Mouse (Mus musculus): Measurements from ENCODE around the gene Cyp1a1.

Gene Cyp1a1
- long read RNA-seq, experiment 1, result 0 reads
- long read RNA-seq, experiment 2, result 0 reads

DNA sequence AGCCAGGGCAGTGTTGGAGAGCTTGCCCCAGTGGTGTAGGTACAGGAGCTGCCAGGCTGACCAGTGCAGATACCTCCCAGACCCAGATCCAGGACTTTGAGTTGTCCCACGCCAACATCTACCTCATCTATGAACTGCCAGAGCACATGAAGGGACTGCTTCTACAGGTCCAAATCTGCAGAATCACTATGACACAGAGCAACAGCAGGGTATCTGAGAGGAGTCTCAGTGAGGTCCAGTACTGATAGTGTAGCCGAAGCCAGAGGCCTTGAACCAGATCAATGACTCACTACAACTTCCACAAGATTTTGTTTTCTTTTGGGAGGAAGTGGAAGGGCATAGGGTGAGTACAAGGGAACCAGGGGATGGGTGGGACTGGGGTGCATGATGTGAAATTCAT is at the start of gene Cyp1a1:
Gene Cyp1a1 (plus strand): TSS at position 178 of the 400 bp plus-strand sequence.
- intact Hi-C loops (cut with DNase I), result no loop called here

DNA sequence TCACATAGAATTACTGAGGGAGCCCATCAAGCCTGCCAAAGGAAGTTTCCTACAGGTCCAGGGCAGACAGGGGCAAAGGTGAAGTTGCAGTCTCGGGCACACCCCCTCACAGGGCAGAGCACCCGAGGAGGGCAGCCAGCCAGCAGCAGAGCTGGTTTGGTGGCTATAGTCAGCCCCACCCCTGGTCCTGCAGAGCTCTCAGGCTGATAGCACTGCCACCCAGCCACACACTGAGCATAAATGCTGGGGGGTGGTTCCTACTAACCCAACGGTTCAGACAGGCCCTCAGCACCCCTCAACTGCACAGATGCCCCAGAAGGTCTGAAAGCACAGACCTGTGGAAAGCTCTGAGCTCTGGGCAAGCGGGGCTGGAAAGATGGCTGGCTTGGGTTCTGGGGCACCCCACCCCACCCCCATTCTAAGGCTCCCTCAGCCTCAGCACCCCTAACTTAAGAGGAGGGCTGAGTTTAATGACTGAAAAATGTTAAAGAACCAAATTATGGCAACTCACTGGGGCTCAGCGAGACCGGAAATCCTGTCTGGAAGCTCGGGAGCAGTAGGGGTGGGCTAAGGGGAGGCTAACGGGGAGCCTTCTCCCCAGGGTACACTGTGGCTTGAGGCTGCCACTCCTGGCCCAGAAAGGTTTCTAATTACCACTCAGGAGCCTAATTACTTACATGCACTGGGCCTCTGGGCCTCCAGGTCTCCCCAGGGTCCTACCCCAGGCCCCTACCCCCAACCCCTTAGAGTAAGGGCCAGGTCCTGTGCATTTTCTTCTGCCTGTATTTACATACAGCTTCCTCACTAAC is 48.9 kb upstream of the Cyp1a1 start:
- intact Hi-C loops (cut with DNase I), result no loop called here

DNA sequence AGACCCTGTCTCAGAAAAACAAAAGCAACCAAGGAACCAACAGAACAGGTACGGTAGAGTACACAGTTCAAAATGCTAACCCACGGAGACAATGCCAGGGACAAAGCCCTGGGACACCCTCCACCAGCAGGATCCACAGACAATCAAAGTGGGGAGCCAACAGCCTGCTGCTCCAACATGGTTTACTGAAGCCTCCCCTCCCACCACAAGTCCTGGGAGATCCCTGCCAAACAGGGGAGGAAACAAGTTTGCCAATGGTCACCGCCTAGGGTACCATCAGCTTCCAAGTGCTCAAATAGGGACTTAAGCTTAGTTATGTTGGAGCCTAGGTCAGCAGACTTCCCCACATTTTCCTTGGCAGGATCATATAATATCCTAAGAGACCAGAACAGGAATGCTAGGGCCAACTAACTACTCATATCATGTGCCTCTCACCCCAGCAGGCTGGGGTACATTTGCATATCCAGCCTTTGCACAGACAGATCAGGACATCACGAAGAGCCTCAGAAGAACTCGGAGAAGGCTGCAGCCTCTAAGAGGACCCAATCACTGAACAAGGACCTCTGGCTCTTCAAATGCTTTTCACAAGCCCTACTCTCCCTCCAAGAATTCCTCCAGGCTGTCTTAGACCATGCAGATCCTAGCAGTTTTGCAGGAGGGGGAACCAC is 47.9 kb upstream of the Cyp1a1 start:
- intact Hi-C loops (cut with DNase I), result no loop called here

DNA sequence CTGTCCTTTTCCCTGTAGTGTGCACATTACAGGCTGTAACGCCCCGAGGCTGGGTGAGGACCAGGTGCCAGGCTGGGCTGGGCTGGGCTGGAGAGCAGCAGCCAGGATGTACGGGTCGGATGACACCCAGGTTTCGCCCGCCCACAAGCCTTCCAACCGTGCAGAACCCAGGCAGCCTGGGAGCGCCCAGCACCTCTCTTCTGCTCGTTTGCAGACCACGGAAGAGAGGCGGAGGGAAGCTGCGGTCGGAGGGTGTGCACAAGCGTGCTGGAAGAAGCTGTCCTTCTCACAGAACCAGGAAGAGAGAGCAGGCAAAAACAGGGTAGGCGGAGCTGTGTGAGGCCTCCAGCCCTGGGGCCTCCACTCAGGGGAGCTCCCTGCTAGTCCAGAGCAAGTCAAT is 47.3 kb upstream of the Cyp1a1 start:
- intact Hi-C loops (cut with DNase I), result no loop called here

DNA sequence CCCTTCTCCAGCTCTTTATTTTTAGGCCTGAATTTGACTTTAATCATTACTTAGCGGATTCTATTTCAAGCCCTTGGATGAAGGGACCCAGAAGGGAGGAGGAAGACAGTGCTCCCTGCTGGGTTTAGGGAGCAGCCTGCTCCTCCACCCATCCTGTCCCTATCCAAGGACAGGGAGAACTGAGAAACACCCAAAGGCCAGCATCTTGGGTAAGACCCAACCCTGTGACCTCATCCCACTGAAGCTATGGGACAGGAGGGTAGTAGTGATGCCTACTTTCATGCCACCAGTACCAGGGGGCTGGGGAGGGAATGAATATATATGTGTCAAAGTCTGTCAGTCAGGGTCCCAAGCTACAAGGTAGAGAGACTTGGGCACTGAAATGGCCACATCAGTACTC is 46.7 kb upstream of the Cyp1a1 start:
- intact Hi-C loops (cut with DNase I), result no loop called here

DNA sequence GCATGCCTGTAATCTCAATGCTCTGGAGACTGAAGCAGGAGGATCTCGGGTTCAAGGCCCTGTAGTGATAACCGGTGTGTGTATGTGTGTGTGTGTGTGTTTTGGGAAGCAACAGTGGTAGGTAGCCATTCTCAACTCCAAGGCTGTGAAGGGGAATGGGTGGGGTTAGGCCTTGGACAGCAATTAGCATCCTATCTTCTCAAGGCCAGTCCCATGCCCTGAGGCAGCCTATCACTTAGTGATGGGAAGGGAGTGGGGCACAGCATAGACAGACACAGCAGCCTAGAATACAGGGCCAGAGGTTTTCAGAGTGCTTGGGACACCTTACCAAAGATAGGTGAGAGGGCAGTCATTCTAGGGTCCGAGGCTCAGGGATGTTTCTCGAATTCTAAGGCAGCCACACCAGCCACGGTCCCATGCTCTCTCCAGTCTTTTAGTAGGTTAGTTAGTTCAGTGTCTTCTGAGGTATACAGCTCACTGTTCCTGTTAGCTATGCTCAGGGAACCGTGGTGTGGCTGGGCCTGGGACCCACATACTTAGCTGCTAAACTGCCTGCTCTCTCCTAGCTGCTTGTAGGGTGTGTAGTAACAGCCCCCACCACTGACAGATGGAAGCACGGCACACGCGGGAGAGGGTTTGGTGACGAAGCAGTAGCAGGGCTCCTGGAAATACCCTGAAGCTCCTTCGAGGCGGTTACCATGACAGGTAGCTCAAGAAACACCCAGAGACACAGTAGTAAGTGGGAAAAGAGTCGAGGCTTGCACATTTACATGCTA is 45.8 kb upstream of the Cyp1a1 start:
- intact Hi-C loops (cut with DNase I), result no loop called here

DNA sequence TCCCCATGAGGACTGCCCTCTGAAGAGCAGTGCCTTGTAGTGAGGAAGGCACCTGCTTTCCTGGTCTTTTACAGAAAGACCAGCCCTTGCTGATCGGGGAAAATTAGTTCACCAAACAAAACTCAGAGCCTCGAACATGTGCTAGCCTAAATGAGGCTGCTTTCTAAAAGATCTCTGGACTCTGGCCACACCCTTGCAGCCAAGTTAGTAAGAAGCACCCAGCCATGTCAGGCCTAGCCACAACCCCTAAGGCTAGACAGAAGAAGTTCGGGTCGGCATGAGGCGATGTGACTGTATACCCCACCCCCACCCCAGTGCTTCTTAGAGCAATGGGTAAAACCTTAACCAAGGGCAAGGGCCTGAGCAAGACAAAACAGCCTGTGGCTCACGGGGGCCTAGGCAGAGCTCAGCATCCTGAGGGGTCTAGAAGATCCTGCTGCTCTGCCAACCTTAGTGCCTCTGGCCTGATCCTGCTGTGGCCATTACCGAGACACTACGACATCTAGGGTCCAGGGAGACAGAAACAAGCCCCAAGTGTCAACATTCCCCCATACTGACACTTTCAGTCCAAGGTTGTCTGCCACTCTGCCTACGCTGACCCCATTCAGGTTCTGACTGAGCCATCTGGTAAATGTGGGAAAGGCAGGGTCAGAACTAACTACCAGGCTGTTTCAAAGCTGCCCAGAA is 44.4 kb upstream of the Cyp1a1 start:
- intact Hi-C loops (cut with DNase I), result no loop called here

DNA sequence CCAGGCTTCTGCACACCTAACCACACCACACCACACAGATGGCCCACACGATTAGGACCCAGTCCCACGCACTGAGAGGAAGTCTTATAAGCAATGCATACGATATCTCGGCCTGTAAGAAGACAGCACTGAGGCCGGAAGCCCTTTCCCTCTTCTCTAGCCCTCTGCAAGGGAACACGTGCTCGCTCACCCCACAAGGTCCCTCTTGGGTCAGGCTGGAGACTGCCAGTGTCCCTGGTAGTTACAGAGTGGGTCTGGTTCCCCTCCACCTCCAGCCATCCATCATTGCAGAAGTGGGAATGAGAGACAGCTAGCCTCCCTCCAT is 43.9 kb upstream of the Cyp1a1 start:
- intact Hi-C loops (cut with DNase I), result no loop called here

DNA sequence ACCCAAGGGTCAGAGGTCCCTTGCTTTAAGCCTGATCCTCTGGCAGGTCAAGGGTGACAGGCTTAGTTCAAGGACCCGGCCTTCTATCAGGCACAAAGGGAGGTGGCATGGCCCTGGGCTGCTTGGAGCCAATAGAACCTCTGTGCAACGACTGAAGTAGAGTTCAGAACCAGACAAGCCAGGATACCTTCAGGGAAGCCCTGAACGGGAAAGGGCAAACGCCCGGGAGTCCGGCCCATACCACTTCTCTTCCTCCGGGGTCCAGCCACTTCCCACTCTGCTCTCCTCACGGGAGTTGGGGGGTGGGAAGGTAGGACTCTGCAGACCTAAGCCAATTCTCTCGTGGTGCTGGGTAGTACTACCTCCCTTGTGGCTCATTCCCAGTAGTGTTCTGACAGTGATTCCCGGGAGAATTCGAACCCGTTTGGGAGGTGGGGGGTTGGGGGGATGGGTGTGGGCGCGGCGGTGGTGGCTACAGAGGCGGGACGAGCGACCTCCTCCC is 43.2 kb upstream of the Cyp1a1 start:
- intact Hi-C loops (cut with DNase I), result no loop called here

DNA sequence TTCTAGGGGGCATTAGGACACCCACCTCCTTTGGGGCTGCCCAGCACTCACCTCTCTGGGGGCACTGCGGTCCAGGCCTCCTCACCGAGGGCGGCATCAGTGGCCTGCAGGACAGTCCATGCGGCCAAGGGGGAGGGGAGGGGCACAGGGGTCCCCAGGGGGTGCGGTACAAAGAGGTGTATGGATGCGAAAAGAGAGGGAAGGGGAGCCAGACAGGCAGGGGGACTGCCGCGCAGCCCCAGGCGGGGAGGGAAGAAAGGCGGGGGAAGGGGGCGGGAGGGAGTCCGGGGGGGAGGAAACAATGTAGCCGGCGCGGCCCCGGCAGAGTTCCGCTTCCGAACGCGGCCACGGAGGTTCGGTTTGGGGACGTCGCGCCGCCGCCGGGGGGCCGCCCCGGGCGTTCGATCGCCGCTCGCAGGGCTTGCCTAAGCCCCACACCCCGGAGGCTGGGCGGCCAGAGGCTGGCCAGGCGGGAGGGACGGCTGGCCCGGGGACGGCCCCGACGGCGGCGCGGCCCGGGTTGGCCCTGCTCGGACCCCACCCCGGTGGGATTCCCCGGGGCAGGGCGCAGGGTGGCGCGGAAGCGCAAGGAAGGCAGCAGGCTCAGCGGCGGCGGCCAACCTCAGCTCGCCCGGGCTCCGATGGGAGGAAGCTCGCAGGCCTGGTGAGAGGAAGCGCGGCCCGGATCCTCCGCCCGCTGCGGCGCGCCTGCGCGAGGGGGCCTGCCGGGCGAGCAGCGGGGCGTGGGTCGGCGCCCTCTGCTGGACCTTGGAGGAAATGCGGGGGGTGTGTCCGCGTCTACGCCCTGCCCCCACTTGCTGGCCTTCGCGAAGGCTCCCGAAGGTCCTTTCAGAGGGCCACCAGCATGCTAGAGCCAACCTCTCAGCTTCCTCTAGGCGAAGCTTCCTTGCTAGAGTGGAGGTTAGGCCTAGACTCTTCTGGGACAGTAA is 42.5 kb upstream of the Cyp1a1 start:
- intact Hi-C loops (cut with DNase I), result no loop called here

DNA sequence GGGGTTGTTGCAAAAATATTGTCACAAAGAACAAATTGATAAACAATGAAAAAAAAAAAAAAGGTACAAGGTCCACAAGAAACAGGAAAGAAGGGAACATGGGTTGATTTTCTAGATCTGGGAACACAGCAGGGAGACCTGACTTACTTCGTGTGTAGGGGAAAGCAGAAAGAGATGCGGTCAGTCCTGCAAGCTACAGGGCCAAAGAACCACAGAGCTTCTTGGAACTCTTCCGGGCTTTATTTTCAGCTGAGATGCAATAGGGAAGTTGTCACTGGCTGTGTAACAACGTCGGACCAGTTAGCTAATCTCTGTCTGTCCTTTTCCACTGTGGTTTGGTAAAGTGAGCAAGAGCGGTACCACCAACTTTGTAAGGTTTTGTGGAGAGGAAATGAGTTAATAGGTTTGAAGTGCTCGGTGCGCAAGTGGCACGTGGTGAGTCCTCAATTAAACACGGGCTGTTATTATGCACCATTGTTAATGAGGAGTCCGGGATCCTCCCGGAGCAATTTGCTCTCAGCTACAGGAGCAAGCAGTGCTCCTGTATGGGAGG is 41.1 kb upstream of the Cyp1a1 start:
- intact Hi-C loops (cut with DNase I), result no loop called here

DNA sequence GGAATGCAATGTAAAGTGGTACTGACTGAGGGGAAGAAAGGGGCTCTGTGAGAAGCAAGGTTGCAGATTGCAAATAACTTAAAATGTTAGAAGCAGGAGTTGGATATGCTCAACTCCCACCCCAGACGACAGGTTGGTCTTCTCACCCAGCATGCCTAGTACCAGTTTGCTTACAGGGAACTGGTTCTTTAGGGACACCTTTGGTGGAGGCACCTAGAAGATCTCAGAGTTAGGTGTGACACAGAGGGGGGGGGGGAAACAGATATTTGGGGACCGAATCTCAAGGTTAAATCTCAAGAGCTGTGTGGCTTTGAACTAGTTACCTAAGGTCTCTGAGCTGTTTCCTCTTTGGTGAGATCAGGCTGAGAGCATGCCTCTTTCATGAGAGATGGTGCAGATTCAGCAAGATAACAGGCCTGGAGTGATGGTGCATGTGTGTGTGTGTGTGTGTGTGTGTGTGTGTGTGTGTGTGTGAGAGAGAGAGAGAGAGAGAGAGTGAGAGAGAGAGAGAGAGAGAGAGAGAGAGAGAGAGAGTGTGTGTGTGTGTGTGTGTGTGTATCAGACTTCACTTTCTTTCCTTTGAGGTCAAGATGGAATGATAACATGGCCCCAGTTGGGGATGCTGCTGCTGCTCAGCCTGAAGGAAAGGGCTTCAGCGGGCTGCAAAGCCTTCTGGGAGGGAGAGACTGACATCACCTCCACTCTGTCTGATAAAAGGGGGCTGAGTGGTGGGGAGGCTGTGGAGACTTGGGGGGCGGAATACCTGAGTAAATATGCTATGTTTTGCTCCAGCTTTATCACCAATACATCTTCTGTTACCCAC is 40.2 kb upstream of the Cyp1a1 start:
- intact Hi-C loops (cut with DNase I), result no loop called here

DNA sequence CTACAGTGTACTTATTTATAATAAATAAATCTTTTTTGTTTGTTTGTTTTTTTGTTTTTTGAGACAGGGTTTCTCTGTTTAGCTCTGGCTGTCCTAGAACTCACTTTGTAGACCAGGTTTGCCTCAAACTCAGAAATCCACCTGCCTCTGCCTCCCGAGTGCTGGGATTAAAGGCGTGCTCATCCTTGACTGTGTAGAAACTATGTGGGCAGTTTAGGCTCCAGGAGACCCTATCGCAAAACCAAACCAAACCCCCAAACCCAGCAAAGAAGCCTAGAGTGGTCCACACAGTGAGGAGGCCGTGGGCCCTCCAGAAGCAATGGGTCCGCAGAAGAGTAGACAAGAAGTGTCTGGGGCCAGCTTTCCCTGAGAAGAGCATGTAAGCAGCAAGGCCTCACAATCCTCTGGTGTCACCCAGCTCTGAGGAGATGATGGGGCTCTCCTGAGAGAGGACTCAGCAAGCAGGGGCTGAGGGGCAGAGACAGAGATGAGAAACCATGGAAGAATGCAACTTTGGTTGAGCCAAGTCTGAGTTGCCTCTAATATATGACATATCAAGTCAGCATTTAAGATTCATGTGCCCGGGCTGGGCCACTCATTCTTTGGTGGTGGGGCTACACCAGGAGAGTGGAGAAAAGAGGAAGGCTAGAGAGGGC is 37.5 kb upstream of the Cyp1a1 start:
- intact Hi-C loops (cut with DNase I), result loop anchor here (5.0 kb wide), 2 partner anchors 33 to 113 kb away; partner anchors contain the start of gene Fam219b

DNA sequence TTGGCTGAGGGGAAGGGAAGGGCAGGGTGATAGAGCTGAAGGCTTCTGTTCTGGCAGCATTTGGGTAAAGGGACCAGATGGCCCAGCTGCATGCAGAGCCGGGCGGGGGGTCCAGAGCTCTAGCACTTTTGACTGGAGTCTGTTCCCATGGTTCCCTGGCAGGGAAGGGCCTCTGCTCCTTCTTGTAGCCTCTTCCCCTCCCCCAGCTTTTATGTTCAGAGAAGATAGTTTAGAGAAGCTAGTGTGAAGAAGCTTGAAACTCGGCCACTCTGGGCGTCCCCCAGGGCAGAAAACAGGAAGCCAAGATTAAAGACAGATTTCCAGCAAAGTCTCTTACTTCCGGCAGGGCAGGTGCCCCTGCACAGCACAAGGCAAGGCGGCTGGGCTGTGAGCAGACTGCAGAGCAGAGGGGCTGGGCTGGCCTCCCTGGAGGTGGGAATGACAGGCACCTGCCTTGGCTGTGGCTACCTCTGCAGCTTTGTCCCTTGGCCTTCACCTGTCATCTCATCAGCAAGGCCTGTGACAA is 36.9 kb upstream of the Cyp1a1 start:
- intact Hi-C loops (cut with DNase I), result loop anchor here (5.0 kb wide), 2 partner anchors 34 to 114 kb away; partner anchors contain the start of gene Fam219b

DNA sequence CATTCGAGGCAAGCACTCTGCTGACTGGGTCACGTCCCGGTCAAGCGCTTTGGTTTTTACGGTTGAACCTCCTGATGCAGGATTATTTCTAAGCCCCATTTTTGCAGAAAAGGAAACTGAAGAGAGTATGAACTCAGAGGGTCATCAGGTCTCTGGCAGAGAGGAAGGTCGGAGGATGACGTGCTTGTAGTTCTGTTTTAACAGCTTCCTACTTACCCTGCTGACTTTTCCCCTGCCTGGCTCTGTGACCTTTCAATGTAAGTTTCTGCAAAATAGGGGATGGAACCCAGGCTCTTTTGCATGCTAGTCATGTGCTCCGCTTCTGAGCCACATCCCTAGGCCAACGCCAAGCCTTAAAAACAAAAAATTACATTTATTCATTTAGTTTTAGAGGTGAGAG is 35.4 kb upstream of the Cyp1a1 start:
- intact Hi-C loops (cut with DNase I), result loop anchor here (5.0 kb wide), 2 partner anchors 35 to 115 kb away; partner anchors contain the start of gene Fam219b

DNA sequence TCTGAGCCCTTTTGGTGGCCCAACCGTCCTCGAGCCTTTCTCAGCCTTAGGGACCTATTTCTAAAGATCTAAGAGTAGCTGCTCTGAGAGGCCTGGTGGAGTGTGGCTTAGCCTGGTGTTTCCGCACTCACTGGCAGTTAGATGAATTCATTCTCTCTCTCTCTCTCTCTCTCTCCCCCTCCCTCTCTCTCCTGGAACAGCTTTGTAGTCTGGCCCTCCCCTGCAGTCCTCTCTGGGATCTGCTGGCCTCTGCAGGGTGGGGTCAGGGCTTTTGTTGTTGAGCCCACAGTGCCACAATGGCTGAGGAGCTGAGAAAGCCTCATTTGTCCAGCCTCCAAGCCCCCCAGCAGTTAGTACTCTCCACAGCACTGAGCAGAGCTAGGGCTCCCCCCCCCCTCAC is 34.9 kb upstream of the Cyp1a1 start:
- intact Hi-C loops (cut with DNase I), result loop anchor here (5.0 kb wide), 2 partner anchors 36 to 116 kb away; partner anchors contain the start of gene Fam219b

DNA sequence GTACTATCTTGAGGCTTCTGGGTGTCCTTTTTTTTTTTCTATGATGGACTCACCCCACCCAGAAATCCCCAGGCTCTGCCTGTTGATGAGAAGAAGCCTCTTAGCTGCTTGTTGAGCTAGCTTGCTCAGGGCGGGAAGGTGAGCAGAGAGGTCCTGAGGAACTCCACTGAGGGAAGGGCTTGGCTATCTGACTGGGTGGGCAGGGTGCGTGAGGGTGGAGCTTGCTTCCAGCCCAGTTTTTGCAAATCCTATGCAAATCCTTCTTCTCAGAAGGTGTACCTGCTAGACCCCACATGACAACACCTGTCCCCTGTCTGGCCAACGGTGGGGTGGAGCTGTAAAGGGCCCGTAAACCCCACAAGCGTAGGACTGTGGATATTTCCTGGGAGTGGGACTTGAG is 34.4 kb upstream of the Cyp1a1 start, which contains the start of gene Csk:
Gene Csk (minus strand): TSS at position 349 of the 400 bp plus-strand sequence.
- intact Hi-C loops (cut with DNase I), result loop anchor here (5.0 kb wide), 2 partner anchors 36 to 116 kb away; partner anchors contain the start of gene Fam219b

DNA sequence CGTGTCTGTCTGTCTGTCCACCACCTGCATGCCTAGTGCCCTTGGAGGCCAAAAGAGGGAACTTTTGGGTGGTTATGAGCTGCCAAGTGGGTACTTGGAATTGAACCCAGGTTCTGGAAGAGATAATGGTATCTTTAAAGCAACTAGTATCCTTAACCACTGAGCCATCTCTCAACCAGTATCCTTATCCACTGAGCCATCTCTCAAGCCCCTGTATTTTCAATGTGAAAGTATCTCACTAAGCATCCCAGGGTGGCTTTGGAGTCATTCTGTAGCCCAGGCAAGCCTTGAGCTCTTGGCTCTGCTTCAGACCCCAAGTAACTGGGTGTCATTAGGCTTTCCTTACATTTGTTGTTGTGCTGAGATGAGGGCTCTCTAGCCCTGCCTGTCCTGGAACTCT is 32.8 kb upstream of the Cyp1a1 start:
- intact Hi-C loops (cut with DNase I), result loop anchor here (1.0 to 5.0 kb wide), 4 partner anchors 26 to 133 kb away; partner anchors contain the start of genes Cox5a and Fam219b
